Mouse (Mus musculus) ES-E14 (cell line): ENCODE results near the gene Map7d1.

Experiments
- CHD2 ChIP-seq: IDR thresholded peaks from 2 replicates; pipeline ENCODE4 v1.6.1; 2014; ENCODE audit warnings: mild to moderate bottlenecking, low read depth, low read length, inconsistent platforms
- ZC3H11A ChIP-seq: IDR thresholded peaks from 2 replicates; pipeline ENCODE4 v1.6.1; 2012; ENCODE audit warnings: low read depth, mild to moderate bottlenecking, inconsistent platforms, low read length, borderline replicate concordance

DNA sequence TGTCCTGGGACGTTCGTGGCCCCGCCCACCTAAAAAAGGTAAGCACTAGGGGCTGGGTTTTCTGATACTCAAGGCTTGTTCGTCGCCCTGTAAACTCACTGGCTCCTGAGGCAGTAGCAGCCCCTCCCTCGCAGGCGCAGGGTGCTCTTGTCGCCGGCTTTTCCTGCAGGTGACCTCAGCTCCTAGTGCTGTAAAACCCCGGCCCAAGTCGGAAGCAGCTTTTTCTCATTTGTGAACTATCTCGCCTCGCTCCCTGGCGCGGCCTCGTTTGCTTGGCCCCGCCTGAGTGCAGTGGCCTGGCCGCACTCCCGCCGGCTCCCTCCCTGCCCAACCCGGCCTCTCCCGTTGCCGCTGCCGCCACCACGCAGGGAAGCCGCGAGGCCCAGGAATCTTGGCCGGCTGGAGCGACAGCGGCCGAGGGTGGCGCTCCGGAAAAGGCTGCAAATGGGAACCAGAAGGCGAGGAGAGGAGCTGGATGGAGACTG, 40.5 kb upstream of the Map7d1 start:
- TF ChIP-seq ZC3H11A (no peak), CHD2 (no peak)
